Mouse (Mus musculus) Patski (cell line): ENCODE data around the gene Ints2. TPM values are rescaled to one million over a fixed set of nuclear protein-coding genes. Genes with fewer than 3 reads are reported as not detected.
A peak's percentile ranks its signal among the peaks of the same experiment; 100 is the strongest.
"Not testable (repeated sequence)": the region's sequence is repeated elsewhere in the genome, so short reads cannot be mapped to it uniquely, and the experiment has no call there.

ENCODE experiments used
- ATAC-seq: fragments of 100-300 bp; one replicate; pipeline ENCODE4 v1.8.0; 2021
- CTCF ChIA-PET: fragments of 350-600 bp; sonication (Branson Sonifier 250); formaldehyde crosslinking; loops from one replicate; lab custom pipeline; 2022; ENCODE audit warnings: inconsistent platforms; lab: Charles Lee
- POLR2A ChIA-PET: fragments of 350-600 bp; sonication (Branson Sonifier 250); formaldehyde crosslinking; loops from one replicate; lab custom pipeline; 2022; ENCODE audit warnings: antibody characterized with exemption, inconsistent platforms; lab: Charles Lee
- DNase-seq: peaks from one replicate; pipeline ENCODE4 v3.0.0-alpha.2; 2011; ENCODE audit warnings: low read depth, low spot score
- H3K27me3 ChIP-seq: fragments of 371-371 bp; one replicate; pipeline ENCODE4 v1.5.1; 2021
- CTCF ChIP-seq: fragments of 100-300 bp; IDR thresholded peaks from one replicate; pipeline ENCODE4 v1.5.1; 2021
- in situ Hi-C: fragments of 300-500 bp; cut with MboI; formaldehyde crosslinking; loops from 3 replicates; pipeline ENCODE4 v1.11.1; 2018; ENCODE audit warnings: low pct_unique_long_range_greater_than_20kb, mixed read lengths
- polyA plus RNA-seq: library from polyadenylated mRNA; unstranded; gene quantifications from one replicate; pipeline ENCODE4 v1.2.3, GENCODE M21; 2021

The Ints2 gene
- polyA plus RNA-seq = 21.2 TPM

GRCm38 (mm10) chr11:86257460-86258076 is at the start of gene Ints2:
Ints2 (minus strand) TSS chr11:86257575.
- ChIA-PET POLR2A (interaction anchor here (0.6 to 1.5 kb wide), 2 partner anchors 9 to 10 kb away, joined by 3 to 9 read pairs; no protein-coding TSS in a partner anchor), CTCF (interaction anchor here (1.7 kb wide), 1 partner anchor 29 kb away, joined by 4 read pairs; no protein-coding TSS in a partner anchor)
- in situ Hi-C loops = no loop called here
- ATAC-seq = peak; percentile 73
- TF ChIP-seq CTCF = peak; percentile 4
- no peaks in the 10 kb centered on the region for H3K27me3 ChIP-seq
- DNase-seq = peak; percentile 71

GRCm38 (mm10) chr11:86292201-86292600 is 34.8 kb upstream of the Ints2 start:
- ATAC-seq, H3K27me3 ChIP-seq, in situ Hi-C loops, POLR2A ChIA-PET, CTCF ChIA-PET, DNase-seq: not testable (repeated sequence)

- ChIA-PET POLR2A (no interaction called here), CTCF (no interaction called here)
- no peak for TF ChIP-seq CTCF
- DNase-seq = no peak
- H3K27me3 ChIP-seq = no peaks in the 10 kb centered on the region
- ATAC-seq = no peak
- in situ Hi-C loops = no loop called here
These were observed 34.3 kb upstream of the Ints2 start for GRCm38 (mm10) chr11:86291714-86292113.

DNA sequence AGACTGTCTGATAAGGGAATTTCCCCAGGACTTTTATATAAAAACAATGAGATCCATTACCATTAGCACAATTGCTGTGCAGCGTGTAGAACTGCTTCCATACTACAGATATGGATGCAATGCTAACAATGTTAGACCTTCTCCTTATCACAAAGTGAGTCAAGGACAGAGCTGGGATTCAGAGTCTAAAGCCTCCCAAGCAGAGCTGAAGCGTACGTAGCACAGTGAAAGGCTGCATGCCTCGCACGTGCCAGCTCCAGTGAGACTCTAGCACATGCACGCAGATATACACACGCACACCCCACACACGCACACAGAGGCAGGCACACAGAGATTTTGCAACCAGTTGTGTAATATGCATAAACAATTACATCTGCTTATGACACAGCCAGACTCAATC is 28.4 kb upstream of the Ints2 start:
- POLR2A ChIA-PET = interaction anchor here (0.5 kb wide), 1 partner anchor 25 kb away, joined by 4 read pairs; no protein-coding TSS in a partner anchor
- ATAC-seq (no peak), DNase-seq (no peak)
- in situ Hi-C loops = no loop called here
- CTCF ChIA-PET = no interaction called here
- TF ChIP-seq CTCF = no peak
- H3K27me3 ChIP-seq = no peaks in the 10 kb centered on the region

- DNase-seq (no peak), ATAC-seq (no peak)
- ChIA-PET POLR2A (interaction anchor here (0.7 kb wide), 1 partner anchor 201 kb away, joined by 3 read pairs; no protein-coding TSS in a partner anchor), CTCF (interaction anchor here (1.1 kb wide), 1 partner anchor 11 kb away, joined by 3 read pairs; no protein-coding TSS in a partner anchor)
- H3K27me3 ChIP-seq = no peaks in the 10 kb centered on the region
- TF ChIP-seq CTCF = no peak
- in situ Hi-C loops = no loop called here
These were observed 21.2 kb upstream of the Ints2 start for GRCm38 (mm10) chr11:86278442-86279102.

DNA sequence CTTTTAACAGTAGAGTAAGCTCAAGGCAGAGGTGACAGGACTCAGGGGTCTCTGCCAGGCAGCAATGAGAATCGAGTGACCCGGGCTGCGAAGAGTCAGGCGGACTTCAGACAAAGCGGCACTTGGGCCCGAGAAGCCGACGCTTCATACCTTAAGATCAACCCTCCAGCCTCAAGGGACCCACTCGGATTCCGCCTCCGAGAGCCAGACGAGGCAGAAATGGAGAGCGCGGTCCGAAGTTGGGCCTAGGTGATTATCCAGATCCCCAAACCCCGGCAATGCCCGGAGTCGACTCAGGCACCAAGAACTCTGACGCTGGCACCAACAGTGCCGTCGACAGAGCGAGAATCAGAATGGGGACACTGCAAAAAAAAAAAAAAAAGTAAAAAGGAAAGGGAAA is 321 bp downstream of the Ints2 start:
- no peak for DNase-seq
- no peaks in the 10 kb centered on the region for H3K27me3 ChIP-seq

DNA sequence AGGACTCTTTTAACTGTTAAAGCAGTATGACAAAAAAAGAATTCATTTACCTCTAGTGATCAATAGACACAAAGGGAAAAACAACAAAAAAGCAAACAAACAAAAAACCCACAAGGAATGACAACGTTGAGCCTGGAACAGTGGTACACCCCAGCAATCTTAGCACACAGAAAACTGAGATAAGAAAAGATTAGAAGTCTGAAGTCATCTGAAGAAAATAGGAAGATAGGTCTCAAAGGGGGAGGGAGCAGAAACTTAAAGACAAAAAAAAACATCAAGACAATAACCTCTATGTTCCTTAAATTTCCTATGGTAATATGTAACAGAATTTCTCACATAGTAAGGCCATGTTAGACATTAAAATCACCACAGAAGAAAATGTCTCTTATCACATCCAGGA is 4.0 kb downstream of the Ints2 start:
- POLR2A ChIA-PET = no interaction called here

More for the DNA sequence above, 321 bp downstream of the Ints2 start:
- ChIA-PET POLR2A (interaction anchor here (0.6 to 1.5 kb wide), 3 partner anchors 10 to 18 kb away, joined by 3 to 9 read pairs (median 4); no protein-coding TSS in a partner anchor), CTCF (interaction anchor here (1.7 kb wide), 1 partner anchor 30 kb away, joined by 4 read pairs; no protein-coding TSS in a partner anchor)
- in situ Hi-C loops = no loop called here
- no peak for TF ChIP-seq CTCF
- ATAC-seq = no peak

GRCm38 (mm10) chr11:86232446-86232845 is 24.9 kb downstream of the Ints2 start:
- POLR2A ChIA-PET = interaction anchor here (0.5 kb wide), 2 partner anchors 740 to 1857 kb away, joined by 3 to 4 read pairs; no protein-coding TSS in a partner anchor
- ATAC-seq (no peak), DNase-seq (no peak)
- CTCF ChIA-PET = interaction anchor here (1.4 kb wide), 1 partner anchor 164 kb away, joined by 3 read pairs; no protein-coding TSS in a partner anchor
- in situ Hi-C loops = no loop called here
- H3K27me3 ChIP-seq = no peaks in the 10 kb centered on the region
- TF ChIP-seq CTCF = no peak

More for the DNA sequence above, 4.0 kb downstream of the Ints2 start:
- in situ Hi-C loops = no loop called here
- ATAC-seq (no peak), DNase-seq (no peak)
- no peak for TF ChIP-seq CTCF
- H3K27me3 ChIP-seq = no peaks in the 10 kb centered on the region
- CTCF ChIA-PET = no interaction called here

DNA sequence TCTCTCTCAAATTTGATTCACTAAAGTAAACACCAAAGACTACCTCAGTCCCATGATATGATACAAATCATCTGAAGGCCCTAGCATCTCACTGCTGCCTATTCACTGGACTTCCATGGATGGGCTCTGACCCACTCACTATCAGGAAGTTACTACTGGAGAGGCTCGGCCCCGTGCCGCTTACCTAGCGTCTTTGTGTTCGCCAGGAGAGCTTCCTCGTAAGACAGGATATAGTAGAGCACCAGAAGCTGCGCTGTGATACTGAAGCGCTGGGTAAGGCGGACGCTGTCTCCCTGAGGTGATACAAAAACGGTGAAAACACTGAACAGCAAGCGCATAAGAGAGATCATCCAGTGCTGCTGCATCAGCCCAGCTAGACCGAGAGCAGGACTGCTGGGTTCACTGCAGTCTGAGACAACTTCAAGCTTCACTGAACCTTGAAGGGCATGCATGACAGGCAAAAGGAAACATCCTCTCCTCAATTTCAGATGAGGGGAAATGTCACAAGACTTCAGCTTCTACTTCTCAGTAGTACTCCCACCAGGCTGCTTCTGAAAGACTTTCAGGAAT is 25.5 kb downstream of the Ints2 start:
- ChIA-PET CTCF (interaction anchor here (0.7 to 1.4 kb wide), 2 partner anchors 135 to 165 kb away, joined by 3 read pairs; no protein-coding TSS in a partner anchor), POLR2A (interaction anchor here (0.5 kb wide), 2 partner anchors 739 to 1857 kb away, joined by 3 to 4 read pairs; no protein-coding TSS in a partner anchor)
- no peaks in the 10 kb centered on the region for H3K27me3 ChIP-seq
- DNase-seq (no peak), ATAC-seq (no peak)
- no peak for TF ChIP-seq CTCF
- in situ Hi-C loops = no loop called here

- in situ Hi-C loops = no loop called here
- no peak for ATAC-seq
- no peaks in the 10 kb centered on the region for H3K27me3 ChIP-seq
- DNase-seq = no peak
- no peak for TF ChIP-seq CTCF
- CTCF ChIA-PET = interaction anchor here (1.3 kb wide), 1 partner anchor 10 kb away, joined by 3 read pairs; no protein-coding TSS in a partner anchor
- POLR2A ChIA-PET = no interaction called here
These were observed 30.7 kb downstream of the Ints2 start for GRCm38 (mm10) chr11:86226646-86227180.
